Mouse (Mus musculus) urinary bladder, postnatal 36 days (tissue): ENCODE data around the gene Tubb3.

Source experiments
- DNase-seq, 2 experiments: peaks; one replicate each; pipeline ENCODE4 v3.0.0; 2022; ENCODE audit warnings: low spot score in 2 of 2, mixed read lengths in 1 of 2

Gene Tubb3

GRCm38 (mm10) chr8:123411246-123411645 is at the start of gene Tubb3:
TSS of gene Tubb3 (plus strand) at chr8:123411424.
- peak in 1 of 2 experiments; percentile 33 for DNase-seq

GRCm38 (mm10) chr8:123373403-123374238 is 37.6 kb upstream of the Tubb3 start, which contains the start of gene Tcf25:
TSS of gene Tcf25 (plus strand) at chr8:123373753.
- peak; percentile 90 to 95 for DNase-seq

- peak; percentile 90 to 93 for DNase-seq
Observed at GRCm38 (mm10) chr8:123374239-123374578, 37.0 kb upstream of the Tubb3 start.

- DNase-seq: no peak
Observed at GRCm38 (mm10) chr8:123375701-123376100, 35.5 kb upstream of the Tubb3 start.

- no peak for DNase-seq
Observed at GRCm38 (mm10) chr8:123376106-123376505, 35.1 kb upstream of the Tubb3 start.

- no peak for DNase-seq
Observed at GRCm38 (mm10) chr8:123381711-123382110, 29.5 kb upstream of the Tubb3 start.

GRCm38 (mm10) chr8:123382516-123382915 is 28.7 kb upstream of the Tubb3 start:
- no peak for DNase-seq

- no peak for DNase-seq
Observed at GRCm38 (mm10) chr8:123384883-123385540, 26.2 kb upstream of the Tubb3 start.

- no peak for DNase-seq
Observed at GRCm38 (mm10) chr8:123387041-123387440, 24.2 kb upstream of the Tubb3 start.

GRCm38 (mm10) chr8:123387801-123388200 is 23.4 kb upstream of the Tubb3 start:
- no peak for DNase-seq

- no peak for DNase-seq
Observed at GRCm38 (mm10) chr8:123389026-123389425, 22.2 kb upstream of the Tubb3 start.

- DNase-seq: no peak
Observed at GRCm38 (mm10) chr8:123398308-123398707, 12.9 kb upstream of the Tubb3 start.

GRCm38 (mm10) chr8:123401936-123402335 is 9.3 kb upstream of the Tubb3 start:
- no peak for DNase-seq

GRCm38 (mm10) chr8:123402730-123403326 is 8.4 kb upstream of the Tubb3 start:
- DNase-seq: no peak

GRCm38 (mm10) chr8:123404521-123404920 is 6.7 kb upstream of the Tubb3 start:
- no peak for DNase-seq

- DNase-seq: peak; percentile 23 to 34
Observed at GRCm38 (mm10) chr8:123406786-123407185, 4.4 kb upstream of the Tubb3 start, which contains the start of gene Mc1r. TSS of gene Mc1r (plus strand) at chr8:123407107.

- DNase-seq: no peak
Observed at GRCm38 (mm10) chr8:123407612-123408011, 3.6 kb upstream of the Tubb3 start.

- no peak for DNase-seq
Observed at GRCm38 (mm10) chr8:123408586-123409544, 2.4 kb upstream of the Tubb3 start.

GRCm38 (mm10) chr8:123410049-123410587 is 1.1 kb upstream of the Tubb3 start:
- no peak for DNase-seq

- no peak for DNase-seq
Observed at GRCm38 (mm10) chr8:123410788-123411187, 436 bp upstream of the Tubb3 start.

GRCm38 (mm10) chr8:123411781-123412327 is 630 bp downstream of the Tubb3 start:
- DNase-seq: no peak
